Mouse (Mus musculus): ENCODE data around the gene Zfp933. TPM values are rescaled to one million over a fixed set of nuclear protein-coding genes. Genes with fewer than 3 reads are reported as not detected.
"Not testable (repeated sequence)": the region's sequence is repeated elsewhere in the genome, so short reads cannot be mapped to it uniquely, and the experiment has no call there.

Gene Zfp933
- polyA plus RNA-seq, 1 experiment, result 0.55 TPM

- Histone ChIP-seq H3K79me3 (ENCODE audit: low read depth) (peaks cover 10% of the 10 kb centered on the region), H3K27me3 (ENCODE audit: control insufficient read depth, insufficient read depth, insufficient read length) (no peaks in the 10 kb centered on the region), H3K36me3 (ENCODE audit: control insufficient read depth, insufficient read depth) (no peaks in the 10 kb centered on the region), H3K4me3 (ENCODE audit: insufficient read depth, poor library complexity, severe bottlenecking) (peak overlapping the region; percentile 14), H3K79me2 (ENCODE audit: control insufficient read depth, insufficient read depth) (peaks cover 34% of the 10 kb centered on the region), H3ac (ENCODE audit: control insufficient read depth, insufficient read length, low read depth) (no peak overlapping the region)
- TF ChIP-seq MAX (IDR thresholded peaks at IDR 0.05), result no peak
- TF ChIP-seq USF1 (IDR thresholded peaks at IDR 0.05; ENCODE audit: low read depth), result no peak
- no peak for TF ChIP-seq MYOD1 (IDR thresholded peaks at IDR 0.05; ENCODE audit: control insufficient read depth, insufficient read length, low read depth)
- TF ChIP-seq CEBPB (IDR thresholded peaks at IDR 0.05; ENCODE audit: low read depth), result no peak
- TF ChIP-seq FOSL1 (IDR thresholded peaks at IDR 0.05; ENCODE audit: insufficient read depth, low read length, poor library complexity, severe bottlenecking), result no peak
- no peak for TF ChIP-seq MYOG (IDR thresholded peaks at IDR 0.05; ENCODE audit: control insufficient read depth, extremely low read depth, insufficient read length)
- TF ChIP-seq CTCF (IDR thresholded peaks at IDR 0.05; ENCODE audit: control insufficient read depth, insufficient read depth, insufficient read length), result no peak
Measured at GRCm38 (mm10) chr4:147850776-147851175, 2.6 kb upstream of the Zfp933 start.

- Histone ChIP-seq H3K79me3 (ENCODE audit: low read depth) (peaks cover 17% of the 10 kb centered on the region), H3ac (ENCODE audit: control insufficient read depth, insufficient read length, low read depth) (peak overlapping the region; percentile 23), H3K27me3 (ENCODE audit: control insufficient read depth, insufficient read depth, insufficient read length) (no peaks in the 10 kb centered on the region), H3K36me3 (ENCODE audit: control insufficient read depth, insufficient read depth) (no peaks in the 10 kb centered on the region), H3K4me3 (ENCODE audit: insufficient read depth, poor library complexity, severe bottlenecking) (peak overlapping the region; percentile 68), H3K79me2 (ENCODE audit: control insufficient read depth, insufficient read depth) (peaks cover 35% of the 10 kb centered on the region)
- no peak for TF ChIP-seq USF1 (IDR thresholded peaks at IDR 0.05; ENCODE audit: low read depth)
- no peak for TF ChIP-seq MYOG (IDR thresholded peaks at IDR 0.05; ENCODE audit: control insufficient read depth, extremely low read depth, insufficient read length)
- TF ChIP-seq CTCF (IDR thresholded peaks at IDR 0.05; ENCODE audit: control insufficient read depth, insufficient read depth, insufficient read length), result no peak
- no peak for TF ChIP-seq MYOD1 (IDR thresholded peaks at IDR 0.05; ENCODE audit: control insufficient read depth, insufficient read length, low read depth)
- peak; percentile 19 for TF ChIP-seq MAX (IDR thresholded peaks at IDR 0.05)
Measured at GRCm38 (mm10) chr4:147848584-147848991, 422 bp upstream of the Zfp933 start.

DNA sequence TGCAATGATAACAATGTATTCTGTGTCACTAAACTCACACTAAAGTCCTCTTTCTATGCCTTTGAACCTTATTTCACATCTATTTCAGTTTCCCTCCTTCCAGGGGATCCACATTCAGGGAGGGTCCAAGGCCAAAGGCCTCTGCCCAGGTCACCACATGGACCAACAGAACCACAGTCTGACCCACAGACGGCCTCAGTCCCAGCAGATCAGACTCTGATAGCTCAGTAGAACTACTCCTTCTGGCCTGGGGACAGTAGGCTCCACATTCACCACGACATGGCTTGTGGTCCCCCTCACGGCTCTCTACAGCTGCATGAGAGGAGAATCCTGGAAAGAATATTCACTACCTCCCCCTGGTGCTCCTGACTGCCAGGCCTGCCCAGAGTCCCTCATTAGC is 5.3 kb downstream of the Zfp933 start:
- H3K36me3 ChIP-seq (ENCODE audit: control insufficient read depth, insufficient read depth), result no peaks in the 10 kb centered on the region
- no peak overlapping the region for H3K4me3 ChIP-seq (ENCODE audit: insufficient read depth, poor library complexity, severe bottlenecking)
- peaks cover 21% of the 10 kb centered on the region for H3K79me2 ChIP-seq (ENCODE audit: control insufficient read depth, insufficient read depth)
- no peaks in the 10 kb centered on the region for H3K27me3 ChIP-seq (ENCODE audit: control insufficient read depth, insufficient read depth, insufficient read length)
- no peak overlapping the region for H3ac ChIP-seq (ENCODE audit: control insufficient read depth, insufficient read length, low read depth)
- H3K79me3 ChIP-seq (ENCODE audit: low read depth), result peaks cover 24% of the 10 kb centered on the region
- TF ChIP-seq MYOD1 (IDR thresholded peaks at IDR 0.05; ENCODE audit: control insufficient read depth, insufficient read length, low read depth) (no peak), CTCF (IDR thresholded peaks at IDR 0.05; ENCODE audit: control insufficient read depth, insufficient read depth, insufficient read length) (no peak), MAX (IDR thresholded peaks at IDR 0.05) (no peak), USF1 (IDR thresholded peaks at IDR 0.05; ENCODE audit: low read depth) (no peak), MYOG (IDR thresholded peaks at IDR 0.05; ENCODE audit: control insufficient read depth, extremely low read depth, insufficient read length) (no peak), CEBPB (IDR thresholded peaks at IDR 0.05; ENCODE audit: low read depth) (no peak), FOSL1 (IDR thresholded peaks at IDR 0.05; ENCODE audit: insufficient read depth, low read length, poor library complexity, severe bottlenecking) (no peak)

DNA sequence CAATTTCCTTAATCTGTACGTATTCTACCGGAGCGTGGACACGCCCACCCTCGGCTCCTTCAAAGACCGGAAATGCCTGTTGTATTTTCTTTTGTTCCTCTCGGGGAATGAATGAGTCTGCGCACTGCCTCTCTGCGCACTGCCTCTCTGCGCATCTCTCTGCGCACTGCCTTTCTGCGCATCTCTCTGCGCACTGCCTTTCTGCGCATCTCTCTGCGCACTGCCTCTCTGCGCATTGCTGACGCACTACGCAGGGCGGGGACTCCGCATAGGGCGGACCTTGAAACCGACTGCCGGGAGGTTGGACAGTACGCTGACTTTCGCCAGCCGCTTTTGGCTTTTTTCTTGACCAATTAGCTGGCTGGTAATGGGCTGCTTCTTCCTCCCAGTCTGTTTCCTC is 8.9 kb downstream of the Zfp933 start:
- H3K79me3 ChIP-seq (ENCODE audit: low read depth); H3K79me2 ChIP-seq (ENCODE audit: control insufficient read depth, insufficient read depth); H3K27me3 ChIP-seq (ENCODE audit: control insufficient read depth, insufficient read depth, insufficient read length); H3K4me3 ChIP-seq (ENCODE audit: insufficient read depth, poor library complexity, severe bottlenecking); H3K36me3 ChIP-seq (ENCODE audit: control insufficient read depth, insufficient read depth); H3ac ChIP-seq (ENCODE audit: control insufficient read depth, insufficient read length, low read depth): not testable (repeated sequence)

DNA sequence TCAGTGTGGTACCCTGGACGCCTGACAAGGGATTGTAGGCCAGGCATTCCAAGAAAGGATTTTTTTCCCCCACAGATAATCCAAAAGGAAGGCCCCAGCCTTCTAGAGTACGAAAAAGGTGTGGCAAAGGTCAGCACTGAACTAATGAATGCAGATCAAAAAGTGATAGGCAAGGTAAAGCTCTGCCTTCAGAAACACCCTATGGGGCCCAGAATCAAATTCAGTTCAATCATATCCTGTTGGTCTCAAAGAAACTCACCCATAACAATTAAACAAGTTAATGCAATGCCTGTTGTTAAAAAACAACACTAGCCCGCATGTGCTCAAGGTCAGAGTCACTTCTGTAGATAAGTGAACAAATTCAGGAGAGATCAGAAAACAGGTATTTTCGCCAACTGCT is 23.8 kb downstream of the Zfp933 start:
- no peaks in the 10 kb centered on the region for H3K79me2 ChIP-seq (ENCODE audit: control insufficient read depth, insufficient read depth)
- peaks cover 30% of the 10 kb centered on the region for H3K36me3 ChIP-seq (ENCODE audit: control insufficient read depth, insufficient read depth)
- no peaks in the 10 kb centered on the region for H3K27me3 ChIP-seq (ENCODE audit: control insufficient read depth, insufficient read depth, insufficient read length)
- no peaks in the 10 kb centered on the region for H3K79me3 ChIP-seq (ENCODE audit: low read depth)
- TF ChIP-seq CTCF (IDR thresholded peaks at IDR 0.05; ENCODE audit: control insufficient read depth, insufficient read depth, insufficient read length), result no peak
- TF ChIP-seq CEBPB (IDR thresholded peaks at IDR 0.05; ENCODE audit: low read depth), result no peak
- TF ChIP-seq MYOD1 (IDR thresholded peaks at IDR 0.05; ENCODE audit: control insufficient read depth, insufficient read length, low read depth), result no peak
- no peak overlapping the region for H3ac ChIP-seq (ENCODE audit: control insufficient read depth, insufficient read length, low read depth)
- no peak overlapping the region for H3K4me3 ChIP-seq (ENCODE audit: insufficient read depth, poor library complexity, severe bottlenecking)

DNA sequence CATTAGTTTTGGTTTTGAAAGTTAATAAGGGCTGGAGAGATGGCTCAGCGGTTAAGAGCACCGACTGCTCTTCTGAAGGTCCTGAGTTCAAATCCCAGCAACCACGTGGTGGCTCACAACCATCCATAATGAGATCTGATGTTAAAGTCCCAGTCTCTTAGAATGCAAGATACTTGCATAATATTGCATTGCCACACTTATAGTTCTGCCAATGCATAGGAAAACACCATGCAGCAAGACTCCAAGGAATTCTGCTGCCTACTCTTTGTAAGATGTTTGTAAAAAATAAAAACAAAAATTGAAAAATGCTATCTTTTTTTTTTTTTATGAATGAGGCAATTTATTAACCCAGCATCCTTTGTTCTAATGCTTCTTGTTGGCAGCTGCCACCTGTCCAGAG is 26.8 kb downstream of the Zfp933 start:
- H3ac ChIP-seq (ENCODE audit: control insufficient read depth, insufficient read length, low read depth); H3K79me3 ChIP-seq (ENCODE audit: low read depth); H3K4me3 ChIP-seq (ENCODE audit: insufficient read depth, poor library complexity, severe bottlenecking); H3K27me3 ChIP-seq (ENCODE audit: control insufficient read depth, insufficient read depth, insufficient read length); H3K79me2 ChIP-seq (ENCODE audit: control insufficient read depth, insufficient read depth): not testable (repeated sequence)
- peaks cover 14% of the 10 kb centered on the region for H3K36me3 ChIP-seq (ENCODE audit: control insufficient read depth, insufficient read depth)

DNA sequence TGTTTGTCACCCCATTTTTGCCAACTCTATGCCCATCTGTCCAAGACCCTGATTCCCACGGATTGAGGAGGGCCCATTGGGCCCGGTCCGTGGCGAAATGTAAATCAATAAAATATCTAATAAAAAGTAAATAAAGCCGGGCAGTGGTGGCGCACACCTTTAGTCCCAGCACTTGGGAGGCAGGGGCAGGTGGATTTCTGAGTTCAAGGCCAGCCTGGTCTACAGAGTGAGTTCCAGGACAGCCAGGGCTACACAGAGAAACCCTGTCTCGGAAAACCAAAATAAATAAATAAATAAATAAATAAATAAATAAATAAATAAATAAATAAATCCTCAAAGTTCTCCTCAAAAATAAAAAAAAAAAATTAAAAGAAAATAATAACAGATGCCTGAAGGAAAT is 28.5 kb downstream of the Zfp933 start:
- H3K4me3 ChIP-seq (ENCODE audit: insufficient read depth, poor library complexity, severe bottlenecking); H3K79me2 ChIP-seq (ENCODE audit: control insufficient read depth, insufficient read depth); H3K27me3 ChIP-seq (ENCODE audit: control insufficient read depth, insufficient read depth, insufficient read length); H3K36me3 ChIP-seq (ENCODE audit: control insufficient read depth, insufficient read depth); H3K79me3 ChIP-seq (ENCODE audit: low read depth); H3ac ChIP-seq (ENCODE audit: control insufficient read depth, insufficient read length, low read depth): not testable (repeated sequence)
